Mouse (Mus musculus) neural tube, embryonic 11.5 days (tissue): ENCODE data around the gene Mmp20. TPM values are rescaled to one million over a fixed set of nuclear protein-coding genes. Genes with fewer than 3 reads are reported as not detected.

Source experiments
- ATAC-seq: fragments of 200-750 bp; cut with Nextera tagmentation; 2 replicates; pipeline ENCODE4 v1.8.0; 2017; ENCODE audit warnings: moderate number of reproducible peaks, mild to moderate bottlenecking, moderate TSS enrichment, moderate library complexity; ENCODE audit not compliant: insufficient read depth, low FRiP score, low TSS enrichment
- DNase-seq: peaks from one replicate; pipeline ENCODE4 v3.0.0-alpha.2; 2015; ENCODE audit warnings: low spot score
- H3K27ac ChIP-seq: fragments of 300-500 bp; sonication (generic); 2 replicates; pipeline ENCODE4 v1.5.1; 2014; ENCODE audit warnings: low read depth, mild to moderate bottlenecking, low read length
- H3K27me3 ChIP-seq: fragments of 300-500 bp; sonication (generic); 2 replicates; pipeline ENCODE4 v1.6.1; 2014; ENCODE audit warnings: mild to moderate bottlenecking, low read length, mixed read lengths; ENCODE audit not compliant: control insufficient read depth, insufficient read depth
- H3K36me3 ChIP-seq: fragments of 300-500 bp; sonication (generic); 2 replicates; pipeline ENCODE4 v1.6.1; 2014; ENCODE audit warnings: mild to moderate bottlenecking, low read length, moderate library complexity, mixed read lengths; ENCODE audit not compliant: control insufficient read depth, insufficient read depth
- H3K4me1 ChIP-seq: fragments of 300-500 bp; sonication (generic); 2 replicates; pipeline ENCODE4 v1.6.1; 2014; ENCODE audit warnings: low read length, mixed read lengths; ENCODE audit not compliant: control insufficient read depth, insufficient read depth
- H3K4me2 ChIP-seq: fragments of 300-500 bp; sonication (generic); 2 replicates; pipeline ENCODE4 v1.6.1; 2014; ENCODE audit warnings: low read depth, mild to moderate bottlenecking, moderate library complexity
- H3K4me3 ChIP-seq: fragments of 300-500 bp; sonication (generic); 2 replicates; pipeline ENCODE4 v1.5.1; 2014; ENCODE audit warnings: low read depth, low read length
- H3K9ac ChIP-seq: fragments of 300-500 bp; sonication (generic); 2 replicates; pipeline ENCODE4 v1.6.1; 2014; ENCODE audit warnings: mild to moderate bottlenecking, low read length
- H3K9me3 ChIP-seq: fragments of 300-500 bp; sonication (generic); 2 replicates; pipeline ENCODE4 v1.6.1; 2016; ENCODE audit warnings: low read length; ENCODE audit not compliant: control insufficient read depth
- WGBS: fragments of 180-500 bp; shearing (Covaris S2); extraction: QIAGEN DNeasy Blood & Tissue Kit; methylation state at CpG from one replicate; pipeline ENCODE4 v1.1.7; 2014; 5-methylcytosine and 5-hydroxymethylcytosine counted together
- polyA plus RNA-seq: library from polyadenylated mRNA; unstranded; fragments of >200 nt; fragmentation: Nextera tagmentation; extraction: Ambion mirVana; gene quantifications from 2 replicates; pipeline ENCODE4 v1.2.1, GENCODE M21; 2014

Mmp20 gene
- polyA plus RNA-seq, 1 experiment from 2014 or later = not detected

DNA sequence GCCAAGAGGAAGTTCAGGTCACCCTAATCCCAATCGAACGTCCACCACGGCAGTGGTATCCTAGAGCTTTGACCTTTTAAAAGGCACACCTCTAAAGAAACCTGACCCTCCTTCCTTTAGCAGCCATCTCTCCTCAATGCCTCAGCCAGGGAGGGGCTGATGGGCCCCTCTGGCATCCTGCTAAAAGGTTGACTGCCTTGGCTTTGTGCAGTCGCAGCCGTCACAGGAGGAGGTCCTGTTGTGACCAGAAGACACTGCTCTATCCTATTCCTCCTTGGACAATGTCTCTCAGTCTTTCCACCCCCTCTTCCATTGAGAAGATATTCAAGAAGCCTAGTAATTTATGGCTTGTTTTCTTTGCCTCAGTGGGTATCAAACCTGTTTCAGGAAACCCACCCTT lies 5.9 kb downstream of the Mmp20 start:
- H3K9ac ChIP-seq = no peak overlapping the region
- no peak overlapping the region for H3K27ac ChIP-seq
- no peaks in the 10 kb centered on the region for H3K9me3 ChIP-seq
- WGBS = 23% methylated on average over 5 of the region's 5 CpGs
- no peaks in the 10 kb centered on the region for H3K36me3 ChIP-seq
- H3K27me3 ChIP-seq = no peaks in the 10 kb centered on the region
- no peaks in the 10 kb centered on the region for H3K4me1 ChIP-seq
- H3K4me3 ChIP-seq = no peak overlapping the region
- no peak for DNase-seq
- H3K4me2 ChIP-seq = no peak overlapping the region
- no peak for ATAC-seq

DNA sequence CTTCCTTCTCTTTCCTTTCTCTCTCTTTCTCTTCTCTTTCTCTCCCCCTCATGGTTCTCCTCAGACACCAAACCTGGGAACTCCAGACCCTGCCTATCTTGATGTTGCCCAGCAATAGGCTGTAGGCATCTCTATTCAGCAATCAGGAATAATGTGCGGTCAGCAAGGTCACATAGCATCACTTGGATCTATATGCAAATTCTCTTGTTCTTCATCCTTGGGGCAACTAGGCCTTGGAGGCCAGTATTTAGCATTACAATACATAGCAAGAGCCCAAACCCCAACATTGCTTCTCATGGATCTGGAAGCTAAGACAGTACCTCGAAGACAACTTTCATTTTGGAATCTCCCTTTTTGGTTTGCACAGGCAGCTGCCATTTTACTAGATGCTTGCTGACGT lies 19.9 kb downstream of the Mmp20 start:
- H3K9ac ChIP-seq = no peak overlapping the region
- H3K4me1 ChIP-seq = no peaks in the 10 kb centered on the region
- no peaks in the 10 kb centered on the region for H3K27me3 ChIP-seq
- H3K4me3 ChIP-seq = no peak overlapping the region
- no peaks in the 10 kb centered on the region for H3K36me3 ChIP-seq
- DNase-seq (no peak), ATAC-seq (no peak)
- H3K4me2 ChIP-seq = no peak overlapping the region
- H3K27ac ChIP-seq = no peak overlapping the region
- 86% methylated on average over 3 of the region's 3 CpGs for WGBS
- H3K9me3 ChIP-seq = no peaks in the 10 kb centered on the region

DNA sequence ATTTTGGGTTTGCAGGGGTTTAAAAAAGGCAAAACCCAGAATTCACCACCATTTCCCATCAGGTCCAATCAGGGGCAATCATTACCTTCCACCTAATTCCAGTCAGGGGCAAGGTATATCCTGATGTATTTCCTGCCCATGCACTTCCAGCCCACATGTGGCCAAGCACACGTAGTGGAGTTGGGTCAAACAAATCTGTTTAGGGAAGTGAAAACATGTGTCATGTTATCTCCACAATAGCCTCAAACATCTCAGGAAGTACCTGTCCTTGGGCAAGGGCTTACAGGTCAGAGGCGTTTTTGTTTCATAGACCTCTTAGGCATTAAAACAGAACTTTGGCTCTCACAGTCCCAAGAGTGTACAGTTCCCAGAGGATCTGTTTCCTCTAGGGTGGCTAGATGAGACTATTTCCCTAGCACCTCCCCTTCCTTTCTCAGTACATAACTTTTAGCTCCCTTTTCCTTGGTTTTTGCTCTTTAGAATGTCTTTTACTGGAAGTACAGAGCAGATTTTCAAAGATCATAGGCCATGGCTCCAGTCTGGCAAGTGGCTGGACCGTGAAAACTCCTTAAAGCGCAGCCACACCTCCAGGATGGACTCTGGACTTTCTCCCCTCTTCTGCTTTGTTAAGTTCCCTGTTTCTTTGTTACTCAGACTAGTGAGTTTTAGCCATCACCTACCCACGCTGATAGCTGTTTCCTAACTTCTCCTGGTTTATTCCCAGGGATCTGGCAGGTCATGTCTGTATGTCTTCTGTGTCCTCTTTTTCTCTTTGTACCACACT lies 22.6 kb downstream of the Mmp20 start:
- Histone ChIP-seq H3K36me3 (no peaks in the 10 kb centered on the region), H3K27me3 (no peaks in the 10 kb centered on the region), H3K9ac (no peak overlapping the region), H3K4me3 (no peak overlapping the region), H3K9me3 (no peaks in the 10 kb centered on the region), H3K4me2 (no peak overlapping the region), H3K27ac (no peak overlapping the region), H3K4me1 (no peaks in the 10 kb centered on the region)
- WGBS = 78% methylated on average over 5 of the region's 5 CpGs
- ATAC-seq = no peak
- DNase-seq = no peak

DNA sequence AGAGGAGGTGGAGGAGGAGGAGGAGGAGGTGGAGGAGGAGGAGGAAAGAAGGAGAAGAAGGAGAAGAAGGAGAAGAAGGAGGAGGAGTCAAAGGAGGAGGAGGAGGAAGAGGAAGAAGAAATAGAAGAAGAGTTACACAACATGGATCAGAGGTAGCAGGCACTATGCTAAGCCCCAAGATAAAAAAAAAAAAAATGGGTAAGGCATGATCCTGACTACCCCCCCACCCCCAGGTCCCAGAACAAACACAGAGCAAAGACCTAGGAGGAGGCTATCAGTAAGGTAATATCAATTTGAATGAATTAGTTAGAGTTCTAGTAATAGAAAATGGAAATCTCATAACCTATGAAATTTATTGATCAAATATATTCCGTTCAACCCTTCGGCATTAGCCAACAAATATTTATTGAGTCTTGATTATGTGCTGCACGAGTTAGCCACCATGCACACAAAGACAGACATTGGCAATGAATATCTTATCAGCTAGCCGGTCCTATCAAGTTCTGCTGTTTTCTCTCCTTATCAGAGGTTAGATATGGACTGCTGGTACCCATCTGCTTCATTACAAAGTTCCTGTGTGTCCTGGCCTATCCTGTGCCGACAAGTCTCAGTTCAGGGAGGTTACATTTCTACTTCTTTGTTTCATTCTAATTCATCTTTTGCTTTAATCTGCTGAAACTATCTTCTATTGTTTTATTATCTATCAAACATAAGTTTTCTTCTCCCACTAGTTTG lies 24.5 kb downstream of the Mmp20 start:
- no peak for DNase-seq
- H3K4me2 ChIP-seq = no peak overlapping the region
- no peaks in the 10 kb centered on the region for H3K9me3 ChIP-seq
- no peaks in the 10 kb centered on the region for H3K27me3 ChIP-seq
- no peaks in the 10 kb centered on the region for H3K4me1 ChIP-seq
- no peak for ATAC-seq
- H3K27ac ChIP-seq = no peak overlapping the region
- WGBS = 88% methylated on average over 5 of the region's 5 CpGs
- H3K4me3 ChIP-seq = no peak overlapping the region
- no peaks in the 10 kb centered on the region for H3K36me3 ChIP-seq
- H3K9ac ChIP-seq = no peak overlapping the region

DNA sequence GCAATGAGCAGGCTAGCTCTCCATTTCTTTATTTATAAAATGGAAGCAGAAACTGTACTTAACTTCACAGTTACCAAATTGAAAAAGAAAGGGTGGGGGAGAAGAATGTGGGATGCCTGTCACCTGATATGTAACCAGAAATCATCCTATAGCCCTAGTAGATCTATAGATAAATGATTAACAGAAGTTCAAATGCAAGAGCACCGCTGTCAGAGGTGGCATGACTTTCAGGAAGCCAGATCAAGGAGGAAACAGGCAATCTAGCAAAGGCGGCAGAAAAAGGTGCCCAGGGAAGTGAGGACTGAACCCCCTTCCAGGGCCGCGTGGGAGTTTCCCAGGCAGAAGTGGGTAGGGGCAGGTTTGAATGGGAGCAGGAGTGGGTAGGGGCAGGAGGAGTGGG lies 29.9 kb downstream of the Mmp20 start:
- DNase-seq = no peak
- Histone ChIP-seq H3K4me1 (no peaks in the 10 kb centered on the region), H3K4me2 (no peak overlapping the region), H3K9ac (no peak overlapping the region), H3K27me3 (no peaks in the 10 kb centered on the region), H3K27ac (no peak overlapping the region), H3K4me3 (no peak overlapping the region), H3K9me3 (no peaks in the 10 kb centered on the region), H3K36me3 (no peaks in the 10 kb centered on the region)
- no peak for ATAC-seq
- WGBS = 83% methylated on average over 4 of the region's 4 CpGs

DNA sequence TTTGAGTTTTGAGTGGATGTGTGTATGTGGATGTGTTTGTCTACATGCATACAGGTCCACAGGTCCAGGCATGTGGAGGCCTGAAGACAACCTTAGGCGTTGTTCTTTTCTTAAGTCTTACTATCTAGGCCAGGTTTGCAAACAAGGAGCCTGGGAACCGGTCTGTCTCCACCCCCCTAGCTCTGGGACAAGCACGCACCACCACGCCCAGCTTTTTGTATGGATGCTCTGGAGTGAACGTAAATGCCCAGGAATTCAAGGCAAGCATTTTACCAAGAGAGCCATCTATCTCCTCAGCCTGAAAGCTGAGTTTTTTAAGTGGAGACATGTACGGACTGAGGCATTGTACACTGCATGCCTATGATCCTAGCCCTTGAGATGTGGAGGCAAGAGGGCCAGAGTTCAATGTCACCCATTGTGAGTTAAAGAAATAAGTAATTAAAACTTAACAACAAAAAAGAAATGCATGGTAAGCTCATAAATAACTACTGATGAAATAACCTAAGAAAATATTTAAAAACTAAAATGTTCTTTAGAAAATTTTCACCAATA lies 31.5 kb downstream of the Mmp20 start:
- no peak overlapping the region for H3K9ac ChIP-seq
- no peaks in the 10 kb centered on the region for H3K27me3 ChIP-seq
- no peaks in the 10 kb centered on the region for H3K36me3 ChIP-seq
- H3K9me3 ChIP-seq = no peaks in the 10 kb centered on the region
- ATAC-seq (peak; percentile 78), DNase-seq (peak; percentile 21)
- H3K4me1 ChIP-seq = no peaks in the 10 kb centered on the region
- H3K4me3 ChIP-seq = no peak overlapping the region
- no peak overlapping the region for H3K27ac ChIP-seq
- H3K4me2 ChIP-seq = no peak overlapping the region
- 46% methylated on average over 6 of the region's 6 CpGs for WGBS

DNA sequence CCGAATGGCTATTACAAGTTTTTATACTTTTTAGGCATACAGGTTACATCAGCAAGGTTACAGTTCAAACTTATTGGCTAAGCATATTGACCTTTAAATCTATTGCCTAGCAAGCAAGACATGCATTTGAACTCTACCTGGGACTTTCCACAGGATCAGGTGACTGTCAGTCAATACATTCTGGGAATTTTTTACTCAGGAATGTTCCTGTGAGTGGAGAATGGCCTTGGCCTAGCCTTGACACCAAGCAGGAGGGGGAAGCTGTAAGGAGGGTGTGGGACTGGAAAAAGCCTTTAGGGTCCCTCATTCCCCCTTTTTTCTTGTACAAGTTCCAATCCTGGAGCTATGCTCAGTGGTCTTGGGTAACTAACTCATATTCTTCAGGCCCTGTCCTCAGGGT lies 33.3 kb downstream of the Mmp20 start:
- no peak for ATAC-seq
- no peak overlapping the region for H3K4me3 ChIP-seq
- 100% methylated on average over 1 of the region's 1 CpGs for WGBS

DNA sequence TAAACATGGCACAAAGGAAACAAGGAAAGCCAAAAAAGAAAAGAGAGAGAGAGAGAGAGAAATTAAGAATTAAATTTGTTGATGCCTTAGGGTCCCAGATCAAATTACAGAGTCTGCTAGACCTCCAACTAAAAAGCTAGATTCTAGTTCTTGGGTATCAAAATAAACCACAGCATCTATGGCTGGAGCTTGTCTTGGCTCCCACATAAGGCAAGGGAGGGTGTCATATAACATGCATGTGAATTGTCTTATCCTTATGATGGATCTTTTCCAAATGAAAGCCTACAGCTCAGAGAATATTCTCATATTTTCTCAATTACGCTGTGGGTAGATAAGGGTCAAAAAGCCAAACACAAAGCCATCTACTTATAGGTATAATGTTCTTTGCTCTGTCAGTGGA lies 41.6 kb downstream of the Mmp20 start:
- no peak for ATAC-seq

More for the DNA sequence above, 33.3 kb downstream of the Mmp20 start:
- Histone ChIP-seq H3K9me3 (no peaks in the 10 kb centered on the region), H3K27ac (no peak overlapping the region), H3K9ac (no peak overlapping the region), H3K36me3 (no peaks in the 10 kb centered on the region), H3K27me3 (no peaks in the 10 kb centered on the region), H3K4me2 (no peak overlapping the region), H3K4me1 (no peaks in the 10 kb centered on the region)
- DNase-seq = no peak

DNA sequence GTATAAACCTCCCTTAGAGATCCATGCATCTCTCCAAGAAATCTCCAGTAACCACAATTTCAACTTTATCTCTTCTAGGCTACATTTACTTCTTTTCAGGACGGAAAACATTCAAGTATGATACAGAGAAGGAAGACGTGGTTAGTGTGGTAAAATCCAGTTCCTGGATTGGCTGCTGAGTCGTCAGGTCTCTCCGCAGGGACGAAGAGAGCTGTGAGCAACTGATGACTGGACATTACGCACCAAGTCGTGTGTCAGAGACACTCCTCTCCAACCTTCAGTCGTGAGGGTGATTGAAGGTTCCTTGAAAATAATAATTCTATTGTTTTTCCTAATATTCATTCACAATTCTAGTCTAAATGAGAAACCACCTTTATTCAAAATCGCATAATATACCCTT lies 45.0 kb downstream of the Mmp20 start:
- DNase-seq (no peak), ATAC-seq (no peak)
- Histone ChIP-seq H3K9me3 (no peaks in the 10 kb centered on the region), H3K36me3 (no peaks in the 10 kb centered on the region), H3K4me2 (no peak overlapping the region), H3K27me3 (no peaks in the 10 kb centered on the region), H3K9ac (no peak overlapping the region), H3K27ac (no peak overlapping the region), H3K4me3 (no peak overlapping the region), H3K4me1 (no peaks in the 10 kb centered on the region)
- whole genome bisulfite sequencing = 87% methylated on average over 9 of the region's 9 CpGs

More for the DNA sequence above, 41.6 kb downstream of the Mmp20 start:
- WGBS = 87% methylated on average over 1 of the region's 1 CpGs
- Histone ChIP-seq H3K4me1 (no peaks in the 10 kb centered on the region), H3K4me3 (no peak overlapping the region), H3K9me3 (no peaks in the 10 kb centered on the region), H3K27me3 (no peaks in the 10 kb centered on the region), H3K27ac (no peak overlapping the region), H3K4me2 (no peak overlapping the region), H3K9ac (no peak overlapping the region), H3K36me3 (no peaks in the 10 kb centered on the region)
- DNase-seq = no peak
